Mouse (Mus musculus): ENCODE results near the gene Tmem171. TPM values are rescaled to one million over a fixed set of nuclear protein-coding genes. Genes with fewer than 3 reads are reported as not detected.
A peak's percentile ranks its signal among the peaks of the same experiment; 100 is the strongest.

Tmem171 gene
- total and polyA plus RNA-seq, 2 experiments from 2014 or later: not detected

DNA sequence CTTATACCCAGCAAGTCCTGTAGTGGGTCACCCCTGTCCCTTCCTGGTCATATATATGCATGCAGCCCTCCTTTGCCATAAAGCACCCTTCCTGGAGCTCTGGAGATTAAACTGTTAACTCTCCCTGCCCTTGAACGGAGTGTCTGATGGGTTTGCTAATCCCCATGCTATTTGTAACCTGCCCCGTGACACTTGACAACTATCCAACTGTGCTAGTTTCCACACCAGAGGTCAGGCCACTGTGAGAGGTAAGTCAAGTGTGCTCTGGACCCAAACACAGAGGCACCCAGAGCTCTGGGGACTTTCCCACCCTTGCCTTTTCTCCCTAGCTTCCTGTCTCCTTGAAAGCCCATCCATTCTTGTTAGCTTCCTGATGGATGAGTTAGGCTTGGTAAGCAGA, 912 bp upstream of the Tmem171 start:
- no peaks in the 10 kb centered on the region for H3K36me3 ChIP-seq (ENCODE audit: insufficient read depth, low read length)
- H3K27ac ChIP-seq: no peak overlapping the region
- H3K9me3 ChIP-seq (ENCODE audit: low read length): no peaks in the 10 kb centered on the region
- no peak overlapping the region for H3K9ac ChIP-seq (replicated peaks; ENCODE audit: low read length)
- H3K27me3 ChIP-seq (ENCODE audit: insufficient read depth, low read length): no peaks in the 10 kb centered on the region
- 0 out of 2 replicates have a peak, but pooled peaks cover 7% of the 10 kb centered on the region for H3K4me1 ChIP-seq (ENCODE audit: insufficient read depth, low read length)
- H3K4me3 ChIP-seq (ENCODE audit: low read length): no peak overlapping the region
- DNase-seq (ENCODE audit: low spot score) (no peak), ATAC-seq (no peak)
- H3K4me2 ChIP-seq (ENCODE audit: low read depth, low read length): no peak overlapping the region
- TF ChIP-seq CTCF (IDR thresholded peaks at IDR 0.05; ENCODE audit: low read depth): no peak
- WGBS: 44% methylated on average over 2 of the region's 2 CpGs

DNA sequence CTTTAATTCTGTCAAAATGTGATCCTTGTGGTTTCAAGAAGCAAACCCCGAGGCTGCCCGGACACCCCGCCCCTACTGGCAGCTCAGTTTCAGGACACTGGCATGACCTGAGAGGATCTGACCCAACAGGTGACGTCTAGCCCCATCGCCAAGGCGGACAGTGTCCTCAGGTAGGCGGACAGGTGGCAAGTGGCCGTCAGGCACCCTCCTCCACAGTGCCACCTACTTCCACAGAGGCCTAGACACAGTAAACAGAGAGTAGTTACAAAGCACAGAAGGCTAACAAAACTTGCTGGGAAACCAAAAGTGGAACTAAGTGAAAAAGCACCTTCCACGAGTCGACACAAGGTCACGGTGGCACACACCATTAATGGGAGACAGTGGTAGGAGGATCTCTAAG, 1.3 kb downstream of the Tmem171 start:
- WGBS: 92% methylated on average over 11 of the region's 11 CpGs
- H3K27me3 ChIP-seq (ENCODE audit: insufficient read depth, low read length): no peaks in the 10 kb centered on the region
- H3K27ac ChIP-seq: no peak overlapping the region
- TF ChIP-seq CTCF (IDR thresholded peaks at IDR 0.05; ENCODE audit: low read depth): no peak
- no peak overlapping the region for H3K4me2 ChIP-seq (ENCODE audit: low read depth, low read length)
- no peak overlapping the region for H3K9ac ChIP-seq (replicated peaks; ENCODE audit: low read length)
- no peak for ATAC-seq
- H3K4me1 ChIP-seq (ENCODE audit: insufficient read depth, low read length): 0 out of 2 replicates have a peak, but pooled peaks cover 7% of the 10 kb centered on the region
- no peaks in the 10 kb centered on the region for H3K36me3 ChIP-seq (ENCODE audit: insufficient read depth, low read length)
- H3K4me3 ChIP-seq (ENCODE audit: low read length): no peak overlapping the region
- H3K9me3 ChIP-seq (ENCODE audit: low read length): no peaks in the 10 kb centered on the region
- DNase-seq (ENCODE audit: low spot score): no peak

DNA sequence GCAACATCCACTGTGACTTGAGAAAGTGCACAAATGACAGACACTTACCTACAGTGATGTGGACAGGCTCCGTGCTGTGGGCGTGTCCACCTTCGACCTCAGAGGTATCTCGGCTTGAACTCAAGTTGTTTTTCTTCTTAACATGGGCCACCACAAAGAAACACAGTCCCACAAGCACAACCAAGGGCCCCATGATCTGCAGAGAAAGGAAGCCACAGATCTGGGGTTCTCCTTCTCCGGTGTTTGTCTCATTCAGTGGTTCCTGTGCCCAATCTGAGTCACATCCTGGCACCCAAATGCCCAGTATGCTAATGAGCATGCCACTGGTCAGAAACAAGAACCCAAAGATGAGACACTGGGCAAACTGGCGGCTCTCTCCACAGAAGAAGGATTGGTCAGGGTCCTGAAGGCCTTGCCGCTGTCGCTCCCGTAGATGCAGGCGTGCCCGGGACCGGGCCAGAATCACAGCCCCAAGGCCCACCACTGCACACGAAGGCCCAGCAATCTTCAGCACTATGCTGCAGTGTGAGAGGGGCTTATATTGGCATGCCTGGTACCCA, 2.6 kb downstream of the Tmem171 start:
- 93% methylated on average over 13 of the region's 13 CpGs for WGBS
- H3K9ac ChIP-seq (replicated peaks; ENCODE audit: low read length): no peak overlapping the region
- no peak overlapping the region for H3K4me2 ChIP-seq (ENCODE audit: low read depth, low read length)
- no peak overlapping the region for H3K4me3 ChIP-seq (ENCODE audit: low read length)
- no peak for ATAC-seq
- TF ChIP-seq CTCF (IDR thresholded peaks at IDR 0.05; ENCODE audit: low read depth): no peak
- H3K36me3 ChIP-seq (ENCODE audit: insufficient read depth, low read length): no peaks in the 10 kb centered on the region
- no peak overlapping the region for H3K27ac ChIP-seq
- H3K4me1 ChIP-seq (ENCODE audit: insufficient read depth, low read length): peaks cover 10% of the 10 kb centered on the region
- DNase-seq (ENCODE audit: low spot score): no peak
- no peaks in the 10 kb centered on the region for H3K27me3 ChIP-seq (ENCODE audit: insufficient read depth, low read length)
- no peaks in the 10 kb centered on the region for H3K9me3 ChIP-seq (ENCODE audit: low read length)

DNA sequence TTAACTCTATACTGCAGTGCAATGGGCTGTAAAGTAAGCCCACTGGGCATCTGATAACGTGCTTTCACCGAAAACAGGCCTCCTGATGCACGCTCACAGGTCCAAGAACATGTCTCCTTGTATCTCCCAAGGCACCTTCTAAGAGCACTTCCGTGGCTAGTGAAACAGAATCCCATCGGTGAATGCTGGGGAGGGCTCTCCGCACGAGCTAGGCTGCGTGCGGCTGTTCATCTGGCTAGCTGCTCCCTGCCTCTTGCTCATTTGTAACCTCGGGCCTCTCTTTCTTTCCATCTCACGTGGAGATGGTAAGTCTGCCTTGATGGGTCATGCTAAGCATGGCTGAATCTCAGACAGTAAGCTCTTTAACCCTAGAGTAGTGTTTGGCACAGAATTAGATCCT, 3.7 kb downstream of the Tmem171 start:
- Histone ChIP-seq H3K9ac (replicated peaks; ENCODE audit: low read length) (no peak overlapping the region), H3K9me3 (ENCODE audit: low read length) (no peaks in the 10 kb centered on the region), H3K36me3 (ENCODE audit: insufficient read depth, low read length) (no peaks in the 10 kb centered on the region), H3K4me1 (ENCODE audit: insufficient read depth, low read length) (peaks cover 10% of the 10 kb centered on the region), H3K4me2 (ENCODE audit: low read depth, low read length) (no peak overlapping the region), H3K27me3 (ENCODE audit: insufficient read depth, low read length) (no peaks in the 10 kb centered on the region), H3K27ac (no peak overlapping the region), H3K4me3 (ENCODE audit: low read length) (no peak overlapping the region)
- DNase-seq (ENCODE audit: low spot score) (no peak), ATAC-seq (no peak)
- 90% methylated on average over 11 of the region's 11 CpGs for WGBS
- TF ChIP-seq CTCF (IDR thresholded peaks at IDR 0.05; ENCODE audit: low read depth): no peak

DNA sequence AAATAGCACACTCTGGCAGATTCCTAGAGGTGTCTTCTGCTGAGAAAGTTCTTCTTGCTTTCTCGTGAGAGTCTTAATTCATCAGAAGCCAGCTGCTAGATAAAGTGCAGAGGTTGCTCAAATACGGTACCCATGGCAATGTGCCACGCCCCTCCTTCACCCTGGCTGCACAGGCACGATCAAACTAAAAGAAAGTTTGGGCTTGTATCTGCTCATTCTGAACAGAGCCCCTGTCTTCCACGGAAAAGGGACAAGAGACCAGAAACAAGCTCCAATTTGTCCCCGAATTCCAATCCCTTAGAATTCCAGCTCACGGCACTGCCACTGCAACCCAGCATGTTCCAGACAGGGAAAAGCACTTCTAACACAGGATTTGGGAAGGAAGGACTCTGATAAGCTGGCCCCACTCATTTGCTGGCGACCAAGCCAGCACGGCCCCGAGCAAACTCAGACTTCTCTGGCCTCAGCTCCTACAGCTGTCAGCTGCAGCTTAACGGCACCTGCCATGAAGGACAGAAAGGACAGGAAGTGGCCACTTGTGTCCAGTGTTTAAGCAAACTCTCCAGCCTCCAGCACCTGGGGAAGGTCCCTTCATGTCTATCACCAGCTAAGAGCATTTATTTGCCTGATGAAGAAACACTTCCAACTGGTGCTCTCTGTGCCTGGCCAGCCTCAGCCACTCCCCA, 4.9 kb downstream of the Tmem171 start:
- DNase-seq (ENCODE audit: low spot score) (no peak), ATAC-seq (no peak)
- no peaks in the 10 kb centered on the region for H3K27me3 ChIP-seq (ENCODE audit: insufficient read depth, low read length)
- no peak overlapping the region for H3K9ac ChIP-seq (replicated peaks; ENCODE audit: low read length)
- no peak overlapping the region for H3K27ac ChIP-seq
- no peak overlapping the region for H3K4me3 ChIP-seq (ENCODE audit: low read length)
- H3K4me1 ChIP-seq (ENCODE audit: insufficient read depth, low read length): peaks cover 6% of the 10 kb centered on the region
- 59% methylated on average over 11 of the region's 11 CpGs for WGBS
- no peaks in the 10 kb centered on the region for H3K9me3 ChIP-seq (ENCODE audit: low read length)
- H3K36me3 ChIP-seq (ENCODE audit: insufficient read depth, low read length): no peaks in the 10 kb centered on the region
- no peak for TF ChIP-seq CTCF (IDR thresholded peaks at IDR 0.05; ENCODE audit: low read depth)
- H3K4me2 ChIP-seq (ENCODE audit: low read depth, low read length): no peak overlapping the region

DNA sequence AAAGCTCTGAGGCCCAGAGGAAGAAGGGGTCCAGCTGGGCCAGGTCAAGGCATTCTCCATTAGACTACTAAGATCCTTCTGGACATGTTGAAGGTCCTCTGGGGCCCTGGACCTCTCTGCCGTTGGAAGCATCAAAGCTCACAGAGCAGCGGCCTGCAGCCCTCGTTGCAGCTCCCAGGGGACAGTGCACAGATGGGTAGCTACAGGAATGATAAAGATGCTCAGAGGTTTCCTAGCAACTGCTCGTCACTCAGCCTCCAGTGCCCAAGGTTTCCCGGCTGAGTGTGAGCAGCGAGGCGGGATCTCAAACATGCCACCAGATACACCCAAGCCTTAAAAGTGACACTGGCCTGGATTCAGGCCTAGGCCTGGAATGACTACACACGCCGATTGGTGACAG, 6.7 kb downstream of the Tmem171 start:
- no peaks in the 10 kb centered on the region for H3K9me3 ChIP-seq (ENCODE audit: low read length)
- no peaks in the 10 kb centered on the region for H3K36me3 ChIP-seq (ENCODE audit: insufficient read depth, low read length)
- no peak overlapping the region for H3K9ac ChIP-seq (replicated peaks; ENCODE audit: low read length)
- H3K4me1 ChIP-seq (ENCODE audit: insufficient read depth, low read length): peaks cover 3% of the 10 kb centered on the region
- no peak for TF ChIP-seq CTCF (IDR thresholded peaks at IDR 0.05; ENCODE audit: low read depth)
- no peak overlapping the region for H3K4me3 ChIP-seq (ENCODE audit: low read length)
- no peak overlapping the region for H3K4me2 ChIP-seq (ENCODE audit: low read depth, low read length)
- H3K27ac ChIP-seq: no peak overlapping the region
- ATAC-seq: peak; percentile 61
- no peaks in the 10 kb centered on the region for H3K27me3 ChIP-seq (ENCODE audit: insufficient read depth, low read length)
- peak; percentile 62 for DNase-seq (ENCODE audit: low spot score)
- 37% methylated on average over 9 of the region's 9 CpGs for WGBS

Measured in hindbrain, postnatal 0 days (tissue).